Comparison of ENCODE assay signal across 9 mouse cellular contexts in the genomic region with DNA sequence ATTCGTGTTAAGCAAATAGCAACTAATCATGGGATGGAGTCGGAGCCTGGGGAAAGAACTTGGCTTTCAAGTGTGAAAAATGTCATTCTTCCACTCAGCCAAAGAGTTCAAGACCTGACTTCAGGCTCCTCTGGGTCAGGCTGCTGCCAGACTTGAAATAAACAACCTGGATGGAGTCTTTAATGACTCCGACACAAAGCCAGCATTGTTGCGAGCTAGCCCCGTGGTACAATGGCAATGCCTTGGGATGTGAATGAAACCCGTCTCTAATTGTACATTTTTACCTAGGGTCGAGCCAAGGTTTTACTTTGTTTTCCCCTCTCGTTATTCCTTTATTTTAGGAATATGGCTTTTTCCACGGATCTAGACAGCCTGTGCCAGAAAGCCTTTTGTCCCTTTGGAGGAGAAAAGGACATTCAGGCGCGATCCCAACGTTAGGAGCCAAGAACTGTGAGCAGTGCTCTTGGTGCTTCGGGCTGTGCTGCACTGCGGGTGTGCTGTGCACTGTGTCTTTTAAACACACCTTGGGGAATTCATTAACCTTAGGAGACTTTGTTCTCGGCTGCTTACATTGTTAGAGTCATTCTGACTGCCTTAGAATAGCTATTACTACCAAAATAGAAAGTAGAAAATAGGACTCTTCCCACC.
DNase-seq lines count a peak whose midpoint lies in the region; ATAC-seq lines count a peak whose summit lies in the region.
"Had no signal": no experiment of that assay in that cellular context is flagged by ENCODE, and none has a peak within 500 bp of the region (broad histone marks: within the 10 kb centered on the region; RNA-seq: fewer than 3 reads in every experiment).

No protein-coding gene starts in this region.

- H3K36me3 ChIP-seq in hindbrain, embryonic 11.5 days (ENCODE audit: control insufficient read depth, insufficient read depth, low read length), result no peaks in the 10 kb centered on the region
- no peaks in the 10 kb centered on the region for H3K36me3 ChIP-seq in hindbrain, embryonic 14.5 days (replicated peaks; ENCODE audit: control insufficient read depth, insufficient read depth)
- H3K36me3 ChIP-seq in embryonic facial prominence, embryonic 10.5 days (replicated peaks), result no peaks in the 10 kb centered on the region
- H3K36me3 ChIP-seq in neural tube, embryonic 12.5 days, result no peaks in the 10 kb centered on the region

- WGBS in hindbrain, embryonic 11.5 days, result 44% methylated on average over 15 of the region's 15 CpGs
- WGBS in hindbrain, embryonic 14.5 days, result 30% methylated on average over 15 of the region's 15 CpGs
- 29% methylated on average over 15 of the region's 15 CpGs for WGBS in embryonic facial prominence, embryonic 10.5 days
- WGBS in neural tube, embryonic 12.5 days, result 14% methylated on average over 15 of the region's 15 CpGs

- no peaks in the 10 kb centered on the region for H3K9me3 ChIP-seq in hindbrain, embryonic 11.5 days (ENCODE audit: control insufficient read depth, low read length)
- no peaks in the 10 kb centered on the region for H3K9me3 ChIP-seq in hindbrain, embryonic 14.5 days (ENCODE audit: control insufficient read depth, low read length)
- no peaks in the 10 kb centered on the region for H3K9me3 ChIP-seq in embryonic facial prominence, embryonic 10.5 days
- H3K9me3 ChIP-seq in neural tube, embryonic 12.5 days, result no peaks in the 10 kb centered on the region

- H3K4me1 ChIP-seq in hindbrain, embryonic 11.5 days (replicated peaks; ENCODE audit: control insufficient read depth, insufficient read depth, low read length), result no peaks in the 10 kb centered on the region
- H3K4me1 ChIP-seq in hindbrain, embryonic 14.5 days (replicated peaks; ENCODE audit: control insufficient read depth, insufficient read depth, low read length), result peaks cover 6% of the 10 kb centered on the region; the same call in 1 of the 2 replicates
- H3K4me1 ChIP-seq in embryonic facial prominence, embryonic 10.5 days, result peaks cover 29% of the 10 kb centered on the region
- H3K4me1 ChIP-seq in neural tube, embryonic 12.5 days, result peaks cover 10% of the 10 kb centered on the region

- H3K4me2 ChIP-seq in hindbrain, embryonic 11.5 days (replicated peaks; ENCODE audit: low read depth, low read length), result no peak overlapping the region
- H3K4me2 ChIP-seq in hindbrain, embryonic 14.5 days (replicated peaks), result no peak overlapping the region
- peak overlapping the region; percentile 6; the same call in 1 of the 2 replicates for H3K4me2 ChIP-seq in neural tube, embryonic 12.5 days (replicated peaks)

- no peak overlapping the region for H3K9ac ChIP-seq in hindbrain, embryonic 11.5 days (ENCODE audit: low read depth, low read length)
- H3K9ac ChIP-seq in hindbrain, embryonic 14.5 days, result no peak overlapping the region
- no peak overlapping the region for H3K9ac ChIP-seq in neural tube, embryonic 12.5 days

- H3K4me3 ChIP-seq in hindbrain, embryonic 11.5 days (ENCODE audit: low read depth, low read length), result no peak overlapping the region
- H3K4me3 ChIP-seq in hindbrain, embryonic 14.5 days (replicated peaks; ENCODE audit: low read length), result no peak overlapping the region
- H3K4me3 ChIP-seq in embryonic facial prominence, embryonic 10.5 days, result no peak overlapping the region
- no peak overlapping the region for H3K4me3 ChIP-seq in neural tube, embryonic 12.5 days

- DNase-seq in hindbrain, embryonic 11.5 days (ENCODE audit: low spot score), result peak; percentile 21
- DNase-seq in hindbrain, embryonic 14.5 days (ENCODE audit: low spot score), result no peak
- peak; percentile 42 for DNase-seq in embryonic facial prominence, embryonic 10.5 days (ENCODE audit: low spot score)
- DNase-seq in kidney, adult 18-20 months, result peak; percentile 23
- DNase-seq in cerebellum, adult 8-10 months, result no peak
- DNase-seq in urinary bladder, postnatal 36 days (ENCODE audit: low spot score in 2 of 2), result no peak
- DNase-seq: cerebellum, adult 9-11 months; left cerebral cortex, postnatal 4 days had no signal

- H3K27ac ChIP-seq in hindbrain, embryonic 11.5 days (ENCODE audit: low read depth, low read length), result no peak overlapping the region
- no peak overlapping the region for H3K27ac ChIP-seq in hindbrain, embryonic 14.5 days
- H3K27ac ChIP-seq in embryonic facial prominence, embryonic 10.5 days (replicated peaks), result peak overlapping the region; percentile 48; the same call in 1 of the 2 replicates
- no peak overlapping the region for H3K27ac ChIP-seq in neural tube, embryonic 12.5 days

- ATAC-seq in hindbrain, embryonic 11.5 days (ENCODE audit: low FRiP score), result no peak
- no peak for ATAC-seq in hindbrain, embryonic 14.5 days (ENCODE audit: low FRiP score)
- no peak for ATAC-seq in neural tube, embryonic 12.5 days (ENCODE audit: low FRiP score, low read depth)

- H3K27me3 ChIP-seq in hindbrain, embryonic 11.5 days (ENCODE audit: control insufficient read depth, insufficient read depth, low read length), result no peaks in the 10 kb centered on the region
- no peaks in the 10 kb centered on the region for H3K27me3 ChIP-seq in hindbrain, embryonic 14.5 days (ENCODE audit: control insufficient read depth, insufficient read depth, low read length)
- 0 out of 2 replicates have a peak, but pooled peaks cover 4% of the 10 kb centered on the region for H3K27me3 ChIP-seq in embryonic facial prominence, embryonic 10.5 days (replicated peaks; ENCODE audit: low read depth, poor library complexity, severe bottlenecking)
- H3K27me3 ChIP-seq in neural tube, embryonic 12.5 days (replicated peaks), result no peaks in the 10 kb centered on the region

Comparison
In these comparisons a context has a peak if more than half of its experiments do, and no peak if none do; other contexts are left out.
1. DNase-seq: peak in hindbrain, embryonic 11.5 days (single experiment), embryonic facial prominence, embryonic 10.5 days (single experiment) and kidney, adult 18-20 months (single experiment); none in hindbrain, embryonic 14.5 days (single experiment), cerebellum, adult 8-10 months (single experiment) and urinary bladder, postnatal 36 days (0 of 2).